Mouse (Mus musculus) urinary bladder, postnatal 4 days (tissue): ENCODE measurements around the gene Sec23a.
"Not testable (repeated sequence)": the region's sequence is repeated elsewhere in the genome, so short reads cannot be mapped to it uniquely, and the experiment has no call there.

Experiments
- DNase-seq, 2 experiments: peaks; one replicate each; pipeline ENCODE4 v3.0.0; 2021 to 2022; ENCODE audit warnings: low spot score in 2 of 2

Sec23a gene

GRCm38 (mm10) chr12:59011844-59012709 lies at the start of gene Sec23a:
TSS of gene Sec23a (minus strand) at chr12:59012017.
- DNase-seq = peak; percentile 98 to 99

DNA sequence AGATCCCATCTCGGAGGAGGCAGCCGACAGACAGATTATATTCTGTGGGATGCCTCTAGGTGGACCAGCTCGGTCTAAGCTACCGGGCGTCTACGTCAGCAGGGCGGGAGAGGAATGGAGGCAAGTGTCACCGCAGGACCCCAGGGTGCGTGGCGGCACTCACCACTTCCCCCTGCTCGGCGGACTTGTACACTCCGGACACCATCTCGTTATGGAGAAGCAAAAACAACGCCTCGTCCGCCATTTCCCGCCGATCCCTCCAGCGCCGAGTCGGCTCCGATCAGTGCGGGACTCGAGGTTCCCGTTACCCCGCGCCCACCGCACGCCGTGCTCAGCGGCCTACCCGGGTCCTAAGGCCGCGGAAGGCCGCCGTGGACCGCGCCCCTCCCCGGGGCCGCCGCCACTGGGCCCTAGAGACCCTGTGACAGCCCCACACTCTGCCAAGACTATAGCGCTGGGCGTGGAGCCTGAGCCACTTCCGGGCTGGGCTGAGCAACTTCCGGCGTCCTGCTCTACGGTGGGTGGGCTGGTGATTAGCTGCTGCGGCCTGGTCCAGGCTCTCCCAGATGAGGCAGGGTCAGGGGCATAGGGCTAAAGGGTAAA lies 49.3 kb upstream of the Sec23a start, which contains the start of gene Trappc6b:
TSS of gene Trappc6b (minus strand) at position 480 of the 603 bp plus-strand sequence.
- DNase-seq = peak; percentile 80 to 84

DNA sequence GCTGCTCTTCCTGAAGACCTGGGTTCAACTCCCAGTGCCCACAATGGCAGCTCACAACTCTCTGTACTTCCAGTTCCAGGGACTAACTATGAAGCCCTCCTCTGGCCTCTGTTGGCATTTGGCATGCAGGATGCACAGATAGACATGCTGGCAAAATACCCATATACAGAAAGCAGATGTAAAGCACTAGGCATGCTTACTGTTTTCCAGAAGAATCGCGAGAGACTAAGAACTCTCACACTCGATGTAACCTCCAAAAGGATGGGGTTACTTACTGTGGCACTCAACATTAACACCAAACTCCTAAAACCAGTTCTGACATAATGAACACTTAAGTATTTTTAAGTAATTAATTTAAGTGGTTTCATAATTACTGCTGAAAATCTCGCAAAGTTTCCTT lies 48.5 kb upstream of the Sec23a start:
- no peak for DNase-seq

DNA sequence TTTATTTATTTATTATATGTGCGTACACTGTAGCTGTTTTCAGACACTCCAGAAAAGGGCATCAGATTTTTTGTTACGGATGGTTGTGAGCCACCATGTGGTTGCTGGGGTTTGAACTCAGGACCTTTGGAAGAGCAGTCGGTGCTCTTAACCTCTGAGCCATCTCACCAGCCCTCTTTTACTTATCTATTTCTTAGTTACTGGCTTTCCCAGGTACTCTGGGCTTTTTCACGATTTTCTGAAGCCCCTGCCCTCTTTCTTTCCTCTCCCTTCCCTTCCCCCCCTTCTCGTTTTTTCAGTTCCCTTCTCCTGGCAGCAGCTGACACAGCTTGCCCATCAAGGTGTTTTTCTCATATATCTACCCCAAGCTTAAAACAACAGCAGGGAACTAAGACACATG lies 46.4 kb upstream of the Sec23a start:
- DNase-seq = not testable (repeated sequence)

DNA sequence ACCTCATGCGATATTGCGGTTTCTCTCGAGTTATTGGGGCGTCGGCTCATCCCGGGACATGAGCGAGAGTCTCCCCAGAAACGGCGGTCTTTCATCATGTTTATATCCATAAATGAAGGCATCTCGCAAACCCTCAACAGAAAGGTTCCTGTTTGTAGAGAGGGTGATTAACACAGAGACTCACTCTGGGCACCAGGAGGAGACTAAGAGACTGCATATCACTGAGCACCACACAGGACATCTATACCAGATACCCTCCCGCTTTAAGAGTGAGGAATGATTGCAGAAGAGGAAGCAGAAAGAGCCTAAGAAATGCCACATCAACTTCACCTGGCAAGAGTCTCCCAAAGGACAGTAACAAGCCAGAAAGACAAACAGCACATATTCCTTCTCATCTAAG lies 44.4 kb upstream of the Sec23a start:
- no peak for DNase-seq

DNA sequence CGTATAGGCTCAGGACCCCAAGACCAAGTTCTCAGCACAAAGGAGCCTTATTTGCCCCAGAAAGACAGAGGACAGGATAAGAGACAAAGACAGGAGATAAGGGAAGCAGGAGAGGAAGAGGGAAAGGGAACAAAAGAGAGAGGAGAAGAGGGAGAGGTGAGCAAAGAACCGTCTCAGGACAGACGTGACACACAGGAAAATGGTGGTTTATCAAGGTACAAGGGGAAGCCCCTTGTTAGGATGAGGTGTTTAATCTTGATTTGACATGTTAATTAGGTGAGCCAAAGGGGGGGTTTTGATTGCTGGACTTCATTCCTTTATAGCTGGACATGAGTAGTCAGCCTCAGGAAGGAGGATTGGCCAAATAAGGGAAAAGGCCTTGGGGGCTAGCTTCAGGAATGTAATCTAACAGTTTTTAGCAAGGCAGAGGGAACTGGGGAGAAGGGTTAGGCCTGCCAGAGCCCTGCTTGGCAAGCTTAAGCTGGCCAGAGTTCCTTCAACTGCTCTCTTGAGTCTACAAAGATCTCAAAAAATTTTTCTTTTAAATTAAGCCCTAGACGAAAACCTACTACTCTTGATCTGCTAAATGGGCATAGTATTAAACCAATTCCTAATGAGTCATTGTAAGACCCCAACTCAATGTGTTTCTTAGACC lies 43.5 kb upstream of the Sec23a start:
- no peak for DNase-seq

DNA sequence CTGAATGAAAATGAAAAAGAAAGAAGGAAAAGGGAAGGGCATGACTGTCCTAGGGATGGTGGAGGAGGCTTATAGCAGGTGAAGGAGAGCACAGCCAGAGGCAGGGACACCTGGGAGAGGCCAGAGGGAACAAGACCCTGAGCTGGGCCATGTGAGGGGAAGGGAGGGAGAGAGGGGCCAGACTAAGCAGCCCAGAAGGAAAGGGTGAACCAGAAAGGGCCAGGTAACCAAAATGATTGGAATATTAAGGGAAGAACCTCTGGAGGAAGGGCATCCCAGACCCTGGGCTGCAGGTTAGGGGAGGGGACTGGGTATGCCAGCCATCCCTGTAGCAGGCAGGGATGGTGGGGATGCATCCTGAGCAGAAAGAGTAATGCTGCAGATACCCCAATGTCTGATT lies 42.2 kb upstream of the Sec23a start:
- DNase-seq = no peak

DNA sequence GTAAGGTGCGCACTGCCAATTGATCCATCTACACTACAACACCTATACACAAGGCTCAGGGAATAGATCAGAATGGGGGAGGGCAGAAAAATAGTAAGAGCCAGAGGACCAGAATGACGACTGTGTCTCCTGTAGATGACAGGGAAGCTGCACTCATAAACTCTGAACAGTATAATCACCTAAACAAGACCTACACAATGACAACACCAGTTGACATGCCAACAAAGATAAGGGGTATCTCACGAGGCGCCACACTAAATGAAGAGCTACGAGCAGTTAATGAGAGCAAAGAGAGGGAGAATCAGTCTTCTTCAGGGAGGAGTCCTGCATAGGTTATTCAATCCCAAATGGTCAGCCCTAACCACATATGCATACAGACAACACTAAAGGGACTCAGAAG lies 41.3 kb upstream of the Sec23a start:
- DNase-seq = no peak

DNA sequence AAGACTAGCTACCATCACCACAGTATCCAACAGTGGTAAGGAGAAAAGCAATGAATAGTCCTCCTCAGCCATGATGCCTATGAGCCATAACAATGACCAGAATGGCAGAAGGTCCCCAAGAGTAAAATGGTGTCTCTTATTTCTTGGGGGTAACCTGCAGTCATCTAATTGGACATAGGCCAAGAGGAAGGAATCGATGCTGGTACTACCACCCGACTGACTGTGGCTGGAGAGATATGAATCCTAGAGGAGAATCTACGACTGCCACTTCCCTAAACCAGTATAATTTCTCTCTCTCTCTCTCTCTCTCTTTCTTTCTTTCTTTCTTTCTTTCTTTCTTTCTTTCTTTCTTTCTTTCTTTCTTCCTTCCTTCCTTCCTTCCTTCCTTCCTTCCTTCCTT lies 40.7 kb upstream of the Sec23a start:
- DNase-seq = no peak

DNA sequence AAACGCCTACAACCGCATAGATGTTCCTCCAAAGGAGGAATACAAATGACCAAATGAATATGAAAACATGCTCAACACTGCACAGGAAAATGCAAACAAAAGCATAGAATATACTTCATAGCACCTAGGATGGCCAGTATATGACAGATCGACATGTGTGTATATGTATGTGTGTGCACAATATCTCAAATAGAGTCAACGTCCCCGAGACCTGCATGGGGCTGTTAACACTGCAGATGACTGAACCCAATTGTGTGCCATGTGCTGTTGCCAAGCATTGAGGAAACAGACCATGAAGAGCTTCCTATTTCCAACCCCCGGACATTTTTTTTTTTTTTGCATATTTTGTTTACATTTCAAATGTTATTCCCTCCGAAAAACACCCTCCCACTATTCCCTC lies 29.0 kb upstream of the Sec23a start:
- DNase-seq = no peak

GRCm38 (mm10) chr12:59039971-59040844 lies 28.4 kb upstream of the Sec23a start:
- DNase-seq = peak in 1 of 2 experiments; percentile 23

GRCm38 (mm10) chr12:59039162-59039970 lies 27.5 kb upstream of the Sec23a start:
- DNase-seq = no peak

GRCm38 (mm10) chr12:59032101-59032500 lies 20.3 kb upstream of the Sec23a start:
- no peak for DNase-seq

- DNase-seq = no peak
These were observed 9.5 kb upstream of the Sec23a start for GRCm38 (mm10) chr12:59021306-59021705.

DNA sequence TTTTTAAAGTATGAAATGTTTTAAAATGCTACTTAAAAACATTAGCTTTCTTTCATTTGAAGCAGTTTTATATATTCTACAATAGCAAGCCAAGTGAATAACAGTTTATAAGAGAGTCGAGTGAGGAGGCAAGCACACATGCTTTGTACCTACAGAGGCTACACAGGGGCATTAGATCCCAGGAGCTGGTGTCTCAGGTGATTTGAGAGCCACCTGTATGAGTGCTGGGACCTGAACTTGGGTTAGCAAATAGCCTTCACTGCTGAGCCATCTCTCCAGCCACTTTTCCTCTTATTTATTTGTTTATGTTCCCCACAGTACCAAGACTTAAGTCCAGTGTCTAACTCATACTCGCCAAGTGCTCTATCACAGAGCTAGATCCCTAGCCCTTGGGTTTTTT lies 8.1 kb upstream of the Sec23a start:
- no peak for DNase-seq

- DNase-seq = no peak
These were observed 6.2 kb upstream of the Sec23a start for GRCm38 (mm10) chr12:59017970-59018369.

GRCm38 (mm10) chr12:59013234-59013633 lies 1.4 kb upstream of the Sec23a start, which contains the start of gene Gemin2:
TSS of gene Gemin2 (plus strand) at chr12:59013393.
- peak; percentile 86 to 87 for DNase-seq

- no peak for DNase-seq
These were observed 884 bp upstream of the Sec23a start for GRCm38 (mm10) chr12:59012710-59013091.

- no peak for DNase-seq
These were observed 458 bp downstream of the Sec23a start for GRCm38 (mm10) chr12:59011275-59011843.

DNA sequence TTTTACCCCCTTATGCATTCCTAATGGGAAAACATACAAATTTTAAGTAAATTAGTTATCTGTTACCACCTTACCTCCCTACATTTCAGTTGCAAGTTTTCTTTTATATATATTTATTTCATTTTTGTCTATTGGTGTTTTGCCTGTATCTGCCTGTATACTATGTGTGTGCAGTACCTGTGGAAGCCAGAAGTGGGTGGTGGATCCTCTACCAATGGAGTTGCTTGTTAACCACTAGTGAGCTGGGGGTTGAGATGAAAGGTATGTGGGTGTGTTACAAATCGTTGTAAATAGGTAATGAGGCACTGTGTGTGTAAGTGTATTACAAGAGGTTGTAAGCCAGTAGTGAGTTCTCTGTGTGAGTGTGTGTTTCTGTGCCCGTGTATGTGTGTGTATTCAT lies 1.3 kb downstream of the Sec23a start:
- no peak for DNase-seq
